Mouse (Mus musculus): Measurements from ENCODE around the gene Proser2. TPM values are rescaled to one million over a fixed set of nuclear protein-coding genes. Genes with fewer than 3 reads are reported as not detected.

The Proser2 gene
- polyA plus RNA-seq, 1 experiment from 2014 or later, result 10.6 TPM

DNA sequence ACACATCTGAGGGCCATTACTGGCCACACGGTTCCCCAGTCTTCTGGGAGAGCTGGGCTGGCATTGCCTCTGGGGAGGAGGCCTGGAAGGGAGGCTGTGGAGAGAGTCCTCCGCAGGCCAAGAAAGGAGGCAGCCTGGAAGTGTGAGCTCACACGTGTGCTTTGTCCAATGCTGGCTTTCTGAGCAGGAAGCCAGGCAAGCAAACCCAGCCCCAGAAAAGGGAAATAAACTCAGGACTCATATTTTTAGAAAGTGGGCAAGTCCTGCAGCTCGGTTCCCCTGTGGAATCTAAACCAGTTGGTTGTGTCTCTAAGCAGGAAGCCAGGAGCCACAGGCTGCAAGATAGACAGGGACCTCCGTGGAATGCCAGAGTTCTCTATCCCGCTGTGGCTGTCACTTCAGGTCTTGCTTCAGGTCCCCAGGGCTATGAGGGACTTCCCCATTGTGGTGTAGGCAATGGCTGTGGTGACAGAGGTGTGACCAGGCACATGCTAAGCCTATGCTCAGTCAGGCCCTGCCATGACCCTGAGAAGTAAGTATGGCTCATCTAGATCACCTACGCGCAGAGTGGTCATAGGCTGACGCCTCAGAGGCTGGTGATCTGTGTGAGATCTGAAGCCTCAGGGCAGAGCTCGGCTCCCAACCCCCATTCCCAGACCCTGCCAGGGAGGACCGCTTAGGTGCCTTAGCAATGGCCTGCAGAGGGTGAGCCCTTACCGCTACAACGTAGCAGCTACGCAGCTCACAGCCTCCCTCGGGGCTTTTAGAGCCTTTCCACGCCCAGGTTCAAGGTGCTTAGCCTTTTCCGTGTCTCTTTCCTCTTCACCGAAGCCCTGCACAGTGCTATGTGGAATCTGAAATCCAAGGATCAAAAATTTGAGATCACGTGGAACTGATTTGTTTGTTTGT is 44.1 kb downstream of the Proser2 start:
- Histone ChIP-seq H3K4me3 (ENCODE audit: low read length) (no peak overlapping the region), H3K27me3 (replicated peaks; ENCODE audit: control insufficient read depth, insufficient read depth, low read length) (no peaks in the 10 kb centered on the region), H3K9ac (ENCODE audit: low read depth, low read length) (no peak overlapping the region), H3K9me3 (ENCODE audit: control insufficient read depth, low read length) (no peaks in the 10 kb centered on the region), H3K4me2 (ENCODE audit: low read length) (no peak overlapping the region), H3K36me3 (ENCODE audit: control insufficient read depth, insufficient read depth, low read length) (no peaks in the 10 kb centered on the region), H3K27ac (ENCODE audit: low read depth, low read length) (no peak overlapping the region), H3K4me1 (ENCODE audit: control insufficient read depth, insufficient read depth, low read depth, low read length) (no peaks in the 10 kb centered on the region)
- no peak for ATAC-seq
- WGBS, result 82% methylated on average over 19 of the region's 19 CpGs

DNA sequence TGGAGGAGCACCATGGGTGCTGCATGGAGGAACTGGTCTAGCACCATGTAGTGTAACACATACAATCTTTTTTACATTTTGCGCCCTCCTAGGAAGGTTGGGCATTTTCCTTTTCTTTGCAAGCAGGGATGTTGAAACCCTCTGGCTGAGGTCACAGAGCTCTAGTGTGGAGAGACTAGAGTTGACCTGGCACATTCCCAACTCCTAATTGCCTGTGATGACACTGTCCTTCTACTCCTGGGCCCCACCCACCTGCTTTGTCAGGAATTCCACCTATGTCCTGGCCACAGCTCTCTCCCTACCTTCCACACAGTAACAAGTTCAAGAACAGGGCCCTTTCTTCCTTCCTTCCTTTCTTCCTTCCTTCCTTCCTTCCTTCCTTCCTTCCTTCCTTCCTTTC is 46.3 kb downstream of the Proser2 start:
- ATAC-seq, result no peak
- Histone ChIP-seq H3K36me3 (ENCODE audit: control insufficient read depth, insufficient read depth, low read length) (no peaks in the 10 kb centered on the region), H3K9ac (ENCODE audit: low read depth, low read length) (no peak overlapping the region), H3K4me3 (ENCODE audit: low read length) (no peak overlapping the region), H3K27me3 (replicated peaks; ENCODE audit: control insufficient read depth, insufficient read depth, low read length) (no peaks in the 10 kb centered on the region), H3K27ac (ENCODE audit: low read depth, low read length) (no peak overlapping the region), H3K4me2 (ENCODE audit: low read length) (no peak overlapping the region), H3K4me1 (ENCODE audit: control insufficient read depth, insufficient read depth, low read depth, low read length) (no peaks in the 10 kb centered on the region), H3K9me3 (ENCODE audit: control insufficient read depth, low read length) (no peaks in the 10 kb centered on the region)
- 100% methylated on average over 1 of the region's 1 CpGs for WGBS

DNA sequence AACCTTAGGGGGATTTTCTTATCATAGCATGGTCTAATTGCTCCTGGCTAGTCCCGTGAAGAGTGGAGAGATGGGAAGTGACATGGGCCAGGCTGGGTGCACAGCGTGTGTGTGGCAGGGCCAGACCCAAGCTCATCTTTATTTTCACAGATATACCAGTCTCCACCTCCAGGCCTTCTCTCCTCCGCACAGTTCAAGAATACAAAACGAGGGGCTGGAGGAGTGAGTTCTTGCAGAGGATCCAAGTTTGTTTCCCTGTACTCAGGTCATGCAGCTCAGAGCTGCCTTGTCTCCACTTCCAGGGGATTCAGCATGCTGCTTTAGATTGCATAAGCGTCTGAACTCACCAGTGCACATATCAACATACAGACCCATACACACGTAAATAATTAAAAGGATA is 47.4 kb downstream of the Proser2 start:
- Histone ChIP-seq H3K4me1 (ENCODE audit: control insufficient read depth, insufficient read depth, low read depth, low read length) (no peaks in the 10 kb centered on the region), H3K9ac (ENCODE audit: low read depth, low read length) (no peak overlapping the region), H3K27ac (ENCODE audit: low read depth, low read length) (no peak overlapping the region), H3K4me2 (ENCODE audit: low read length) (no peak overlapping the region), H3K27me3 (replicated peaks; ENCODE audit: control insufficient read depth, insufficient read depth, low read length) (no peaks in the 10 kb centered on the region), H3K9me3 (ENCODE audit: control insufficient read depth, low read length) (no peaks in the 10 kb centered on the region), H3K36me3 (ENCODE audit: control insufficient read depth, insufficient read depth, low read length) (no peaks in the 10 kb centered on the region), H3K4me3 (ENCODE audit: low read length) (no peak overlapping the region)
- ATAC-seq, result no peak
- WGBS, result 88% methylated on average over 6 of the region's 6 CpGs

DNA sequence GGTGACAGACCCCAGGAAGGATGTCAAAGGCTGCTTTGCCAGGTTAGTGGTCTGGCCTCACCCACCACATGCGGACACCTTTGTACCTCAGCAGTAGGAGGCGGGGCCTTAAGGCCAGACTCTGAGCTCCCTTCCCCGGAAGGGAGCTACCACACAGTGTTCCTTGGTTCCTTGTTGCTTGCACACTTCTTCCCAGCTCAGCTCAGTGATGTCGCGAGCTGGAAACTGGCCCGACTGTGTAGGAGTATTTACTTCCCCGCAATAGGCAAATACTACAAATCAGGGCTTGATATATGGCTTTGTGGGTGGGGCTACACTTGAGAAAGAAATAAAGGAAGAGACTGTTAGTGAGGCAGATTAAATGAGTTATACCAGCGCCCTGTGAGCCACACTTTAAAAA is 48.9 kb downstream of the Proser2 start:
- Histone ChIP-seq H3K27ac (ENCODE audit: low read depth, low read length) (no peak overlapping the region), H3K9ac (ENCODE audit: low read depth, low read length) (no peak overlapping the region), H3K4me3 (ENCODE audit: low read length) (no peak overlapping the region), H3K36me3 (ENCODE audit: control insufficient read depth, insufficient read depth, low read length) (no peaks in the 10 kb centered on the region), H3K4me1 (ENCODE audit: control insufficient read depth, insufficient read depth, low read depth, low read length) (no peaks in the 10 kb centered on the region), H3K9me3 (ENCODE audit: control insufficient read depth, low read length) (no peaks in the 10 kb centered on the region), H3K27me3 (replicated peaks; ENCODE audit: control insufficient read depth, insufficient read depth, low read length) (no peaks in the 10 kb centered on the region), H3K4me2 (ENCODE audit: low read length) (no peak overlapping the region)
- WGBS, result 68% methylated on average over 8 of the region's 8 CpGs
- ATAC-seq, result no peak

DNA sequence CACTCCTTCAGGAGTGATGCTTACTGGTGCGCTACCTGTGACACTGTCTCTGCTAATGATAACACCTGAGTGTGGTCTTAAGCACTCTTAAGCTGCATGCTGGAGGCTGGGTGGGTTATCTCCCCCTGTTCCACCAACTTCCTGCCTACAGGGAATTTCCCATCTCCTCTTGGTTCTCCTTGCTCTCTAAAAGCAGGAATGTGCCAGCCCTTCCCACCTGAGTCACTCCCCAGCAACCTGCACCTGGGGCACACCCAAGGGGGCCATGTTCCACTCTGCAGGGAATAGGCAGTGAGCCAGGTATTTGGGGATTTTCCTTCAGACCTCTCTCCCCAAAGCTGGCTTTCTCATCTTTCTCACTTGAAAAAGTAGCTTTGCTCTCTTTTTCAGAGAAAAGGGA is 50.0 kb downstream of the Proser2 start:
- Histone ChIP-seq H3K4me2 (ENCODE audit: low read length) (no peak overlapping the region), H3K36me3 (ENCODE audit: control insufficient read depth, insufficient read depth, low read length) (no peaks in the 10 kb centered on the region), H3K9ac (ENCODE audit: low read depth, low read length) (no peak overlapping the region), H3K4me3 (ENCODE audit: low read length) (no peak overlapping the region), H3K4me1 (ENCODE audit: control insufficient read depth, insufficient read depth, low read depth, low read length) (no peaks in the 10 kb centered on the region), H3K27me3 (replicated peaks; ENCODE audit: control insufficient read depth, insufficient read depth, low read length) (no peaks in the 10 kb centered on the region), H3K9me3 (ENCODE audit: control insufficient read depth, low read length) (no peaks in the 10 kb centered on the region), H3K27ac (ENCODE audit: low read depth, low read length) (no peak overlapping the region)
- WGBS, result 89% methylated on average over 1 of the region's 1 CpGs
- ATAC-seq, result no peak

DNA sequence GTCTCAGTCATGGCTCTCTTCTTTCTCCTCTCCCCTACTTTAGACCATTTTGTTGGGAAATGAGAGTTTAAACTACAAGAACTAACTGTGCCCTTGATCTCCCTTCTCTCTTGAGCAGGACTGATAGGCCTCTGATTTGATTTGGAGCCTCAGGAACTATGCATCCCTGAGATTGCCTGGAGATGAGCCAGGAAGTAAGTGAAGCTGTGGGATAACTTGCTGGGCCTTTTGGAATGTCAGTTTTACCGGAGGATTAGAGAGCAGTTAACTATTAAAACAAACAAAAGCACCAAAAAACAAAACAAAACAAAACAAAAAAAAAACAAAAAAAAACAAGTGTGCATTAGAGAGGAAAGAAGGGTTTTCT is 54.5 kb downstream of the Proser2 start:
- WGBS, result 56% methylated on average over 1 of the region's 1 CpGs
- H3K9me3 ChIP-seq (ENCODE audit: control insufficient read depth, low read length), result no peaks in the 10 kb centered on the region
- H3K4me1 ChIP-seq (ENCODE audit: control insufficient read depth, insufficient read depth, low read depth, low read length), result no peaks in the 10 kb centered on the region
- H3K9ac ChIP-seq (ENCODE audit: low read depth, low read length), result no peak overlapping the region
- H3K4me2 ChIP-seq (ENCODE audit: low read length), result no peak overlapping the region
- H3K27me3 ChIP-seq (replicated peaks; ENCODE audit: control insufficient read depth, insufficient read depth, low read length), result no peaks in the 10 kb centered on the region
- ATAC-seq, result no peak
- H3K27ac ChIP-seq (ENCODE audit: low read depth, low read length), result no peak overlapping the region
- no peaks in the 10 kb centered on the region for H3K36me3 ChIP-seq (ENCODE audit: control insufficient read depth, insufficient read depth, low read length)
- no peak overlapping the region for H3K4me3 ChIP-seq (ENCODE audit: low read length)

DNA sequence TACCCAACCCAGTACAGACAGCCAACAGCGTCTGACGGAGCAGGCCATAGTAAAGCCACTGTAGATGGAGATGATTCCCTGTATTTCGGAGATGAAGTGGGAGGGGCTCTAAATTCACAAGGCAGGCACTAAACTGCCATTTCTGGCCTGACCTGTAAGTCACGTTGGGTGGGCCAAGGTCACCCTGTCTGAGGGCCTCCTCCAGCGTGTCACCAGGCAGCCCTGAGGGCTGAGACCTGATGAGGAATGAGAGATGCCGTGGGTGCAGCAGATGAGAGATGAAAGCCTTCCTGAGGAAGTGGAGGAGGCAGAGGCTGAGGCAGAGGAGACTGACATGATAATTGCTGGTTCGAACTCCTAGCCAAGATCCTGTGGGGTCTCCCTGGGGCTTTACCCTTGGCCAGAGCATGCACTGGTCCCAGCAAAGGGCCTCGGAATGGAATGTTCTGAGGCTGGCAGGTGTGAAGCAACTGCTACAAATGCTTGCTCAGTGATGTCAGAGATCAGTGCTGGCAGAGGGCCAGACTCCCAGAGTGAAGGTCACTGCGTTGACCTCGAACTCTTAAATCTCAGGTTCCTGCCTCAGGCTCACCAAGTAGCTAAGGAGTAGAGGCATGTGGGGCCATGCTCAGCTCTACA is 55.0 kb downstream of the Proser2 start:
- ATAC-seq, result no peak
- no peak overlapping the region for H3K9ac ChIP-seq (ENCODE audit: low read depth, low read length)
- no peak overlapping the region for H3K27ac ChIP-seq (ENCODE audit: low read depth, low read length)
- 75% methylated on average over 10 of the region's 10 CpGs for WGBS
- H3K4me1 ChIP-seq (ENCODE audit: control insufficient read depth, insufficient read depth, low read depth, low read length), result no peaks in the 10 kb centered on the region
- no peaks in the 10 kb centered on the region for H3K9me3 ChIP-seq (ENCODE audit: control insufficient read depth, low read length)
- H3K36me3 ChIP-seq (ENCODE audit: control insufficient read depth, insufficient read depth, low read length), result no peaks in the 10 kb centered on the region
- no peaks in the 10 kb centered on the region for H3K27me3 ChIP-seq (replicated peaks; ENCODE audit: control insufficient read depth, insufficient read depth, low read length)
- H3K4me2 ChIP-seq (ENCODE audit: low read length), result no peak overlapping the region
- no peak overlapping the region for H3K4me3 ChIP-seq (ENCODE audit: low read length)

DNA sequence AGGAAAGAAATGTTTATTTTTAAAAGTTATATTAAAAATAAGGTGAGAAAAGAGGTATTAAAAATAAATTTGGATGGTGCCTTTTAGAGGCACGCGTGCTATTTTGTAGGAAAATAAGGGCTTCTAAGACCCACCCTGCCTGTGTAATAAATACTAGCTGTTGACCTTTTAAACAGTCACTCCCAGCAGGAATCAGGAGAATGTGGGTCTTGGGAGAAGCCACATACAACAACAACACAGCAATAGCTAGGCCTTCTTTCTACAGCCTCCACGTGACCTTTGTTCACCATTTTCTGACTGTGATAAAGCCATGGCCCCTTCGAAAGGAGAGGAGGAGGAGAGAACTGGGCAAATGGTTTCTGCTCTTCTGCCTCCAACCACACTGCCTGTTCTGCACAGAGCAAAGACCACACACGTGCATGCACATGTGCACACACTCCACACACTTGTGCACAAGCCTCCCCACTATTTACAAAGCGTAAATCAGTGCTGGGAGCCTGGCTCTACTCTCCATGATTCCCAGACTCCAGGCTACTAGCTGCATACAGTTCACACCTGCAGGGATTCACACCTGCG is 57.2 kb downstream of the Proser2 start:
- Histone ChIP-seq H3K4me1 (ENCODE audit: control insufficient read depth, insufficient read depth, low read depth, low read length) (no peaks in the 10 kb centered on the region), H3K4me3 (ENCODE audit: low read length) (no peak overlapping the region), H3K27ac (ENCODE audit: low read depth, low read length) (no peak overlapping the region), H3K9ac (ENCODE audit: low read depth, low read length) (no peak overlapping the region), H3K4me2 (ENCODE audit: low read length) (no peak overlapping the region), H3K9me3 (ENCODE audit: control insufficient read depth, low read length) (no peaks in the 10 kb centered on the region), H3K27me3 (replicated peaks; ENCODE audit: control insufficient read depth, insufficient read depth, low read length) (no peaks in the 10 kb centered on the region), H3K36me3 (ENCODE audit: control insufficient read depth, insufficient read depth, low read length) (no peaks in the 10 kb centered on the region)
- WGBS, result 75% methylated on average over 7 of the region's 7 CpGs
- no peak for ATAC-seq

Data from hindbrain, embryonic 16.5 days (tissue).